3 mouse cellular contexts compared by ENCODE assay signal in the genomic region with DNA sequence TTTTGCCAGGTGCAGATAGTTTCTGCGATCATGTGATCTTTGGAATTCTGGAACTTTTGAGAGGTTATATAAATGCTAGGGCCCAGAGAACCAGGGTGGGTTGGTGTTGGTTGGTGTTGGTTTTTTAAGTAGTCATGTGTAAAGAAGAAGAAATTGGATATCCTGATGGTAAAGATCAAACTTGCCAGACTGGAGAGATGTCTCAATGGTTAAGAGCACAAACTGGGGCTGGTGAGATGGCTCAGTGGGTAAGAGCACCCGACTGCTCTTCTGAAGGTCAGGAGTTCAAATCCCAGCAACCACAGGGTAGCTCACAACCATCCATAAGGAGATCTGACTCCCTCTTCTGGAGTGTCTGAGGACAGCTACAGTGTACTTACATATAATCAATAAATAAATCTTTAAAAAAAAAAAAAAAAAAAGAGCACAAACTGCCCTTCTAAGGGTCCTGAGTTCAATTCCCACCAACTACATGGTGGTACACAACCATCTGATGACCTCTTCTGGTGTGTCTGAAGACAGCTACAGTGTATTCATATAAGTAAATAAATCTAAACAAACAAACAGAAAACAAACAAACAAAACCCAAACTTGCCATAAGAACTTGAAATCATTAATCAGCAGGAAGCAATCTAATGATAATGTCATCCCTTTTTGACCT.
A peak's percentile ranks its signal among the peaks of the same experiment; 100 is the strongest.
TF ChIP-seq lines count a peak whose summit lies in the region.

No protein-coding gene starts in this region.

TF ChIP-seq in CH12.LX, 34 proteins besides CTCF, POLR2A, EP300 and RAD21:
- TF ChIP-seq TBP (conservative IDR thresholded peaks at IDR 0.05; ENCODE audit: low read depth, low read length), result peak; percentile 94
- peak; percentile 30; the same call in 1 of the 2 replicates for TF ChIP-seq ELF1 (IDR thresholded peaks at IDR 0.05; ENCODE audit: low read depth, low read length)
- peak; percentile 59 for TF ChIP-seq ZNF384 (IDR thresholded peaks at IDR 0.05; ENCODE audit: low read depth, low read length)
TF ChIP-seq in CH12.LX: peak in this region for 3; not testable (repeated sequence) for 31.

TF ChIP-seq in ES-E14, 5 proteins besides CTCF, POLR2A, EP300 and RAD21:
- TF ChIP-seq ZNF384 (IDR thresholded peaks at IDR 0.05; ENCODE audit: low read depth, low read length), result 0 out of 2 replicates have a peak, but pooled peaks have one; percentile 17

TF ChIP-seq in MEL, 35 proteins besides CTCF, POLR2A, EP300 and RAD21:
- peak; percentile 98 for TF ChIP-seq TBP (IDR thresholded peaks at IDR 0.05; ENCODE audit: low read depth, low read length)
- peak; percentile 78 for TF ChIP-seq ZNF384 (IDR thresholded peaks at IDR 0.05; ENCODE audit: low read depth, low read length)
